Mouse (Mus musculus): ENCODE results near the gene Klhdc3.
A peak's percentile ranks its signal among the peaks of the same experiment; 100 is the strongest.

- TF ChIP-seq CTCF (IDR thresholded peaks at IDR 0.05; ENCODE audit: control insufficient read depth, insufficient read depth, insufficient replicate concordance, low read depth, low read length), result no peak
- peak; percentile 87 for TF ChIP-seq POLR2A (IDR thresholded peaks at IDR 0.05; ENCODE audit: control insufficient read depth, low read depth, low read length)
These were observed 30.4 kb upstream of the Klhdc3 start, which contains the start of gene Pex6 for GRCm38 (mm10) chr17:46710959-46711597.
